Mouse (Mus musculus): Measurements from ENCODE around the gene Cd163l1.

Gene Cd163l1

DNA sequence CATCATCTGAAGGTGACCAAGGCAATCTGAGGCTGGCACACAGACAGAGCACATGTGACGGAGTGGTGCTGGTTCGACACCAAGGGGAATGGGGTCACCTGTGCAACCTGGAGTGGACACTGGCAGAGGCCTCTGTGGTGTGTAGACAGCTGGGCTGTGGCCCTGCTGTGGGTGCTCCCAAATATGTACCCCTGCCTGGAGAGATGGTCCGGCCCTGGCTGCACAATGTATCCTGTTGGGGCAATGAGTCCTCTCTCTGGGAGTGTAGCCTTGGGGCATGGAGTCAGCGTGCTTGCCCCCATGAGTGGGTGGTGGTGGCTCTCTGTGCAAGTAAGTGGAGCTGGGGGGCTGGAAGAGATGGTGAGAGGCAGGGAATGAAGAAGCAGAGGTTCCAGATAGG lies 2.3 kb downstream of the Cd163l1 start:
- no peak for DNase-seq (ENCODE audit: low spot score)

DNA sequence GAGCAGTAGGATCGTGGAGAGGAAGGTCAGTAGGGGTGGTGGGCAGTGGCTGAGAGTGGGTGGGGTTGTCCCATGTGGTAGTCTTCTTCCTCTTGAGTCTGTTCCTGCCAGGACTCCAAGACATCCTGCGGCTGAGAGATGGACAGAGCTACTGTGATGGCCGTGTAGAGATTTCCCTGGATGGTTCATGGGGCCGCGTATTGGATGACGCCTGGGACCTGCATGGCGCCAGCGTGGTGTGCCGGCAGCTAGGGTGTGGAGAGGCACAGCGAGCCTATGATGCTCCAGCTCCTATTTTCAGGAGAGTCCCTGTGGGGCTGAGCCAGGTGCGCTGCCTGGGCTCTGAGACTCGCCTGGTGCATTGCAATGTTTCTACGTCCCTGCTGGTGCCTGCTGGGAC lies 6.1 kb downstream of the Cd163l1 start:
- DNase-seq (ENCODE audit: low spot score): no peak

- DNase-seq (ENCODE audit: low spot score): no peak
Measured at GRCm38 (mm10) chr7:140228476-140228875, 10.4 kb downstream of the Cd163l1 start.

GRCm38 (mm10) chr7:140231026-140231425 lies 13.0 kb downstream of the Cd163l1 start:
- no peak for DNase-seq (ENCODE audit: low spot score)

DNA sequence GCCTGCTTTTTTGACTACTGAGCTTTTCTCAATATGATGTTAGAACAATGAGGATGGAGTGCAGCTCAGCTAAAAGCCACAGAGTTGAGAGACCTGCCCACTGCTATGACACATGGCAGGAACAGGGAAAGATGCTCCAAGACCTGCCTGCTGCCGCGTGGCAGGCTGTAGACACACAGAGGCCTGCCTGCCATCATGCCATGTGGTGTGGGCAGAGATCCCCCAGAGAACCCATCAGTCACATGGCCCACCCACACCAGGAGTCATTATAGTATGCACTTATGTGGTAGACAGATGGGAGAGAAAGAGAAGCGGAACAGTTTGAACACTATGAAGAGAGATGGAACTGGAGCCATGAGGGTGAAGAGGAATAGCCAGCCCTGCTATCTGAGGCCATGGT lies 15.6 kb downstream of the Cd163l1 start:
- DNase-seq (ENCODE audit: low spot score): no peak

- no peak for DNase-seq (ENCODE audit: low spot score)
Measured at GRCm38 (mm10) chr7:140247216-140247615, 29.1 kb downstream of the Cd163l1 start, which contains the start of gene 5830411N06Rik. 5830411N06Rik (plus strand) TSS chr7:140247284.

- DNase-seq (ENCODE audit: low spot score): no peak
Measured at GRCm38 (mm10) chr7:140253780-140254299, 35.8 kb downstream of the Cd163l1 start.

Data from spleen, adult 12 weeks (tissue).